Mouse (Mus musculus) forebrain, embryonic 13.5 days (tissue): ENCODE measurements around the gene Ctf1. TPM values are rescaled to one million over a fixed set of nuclear protein-coding genes. Genes with fewer than 3 reads are reported as not detected.
"Not testable (repeated sequence)": the region's sequence is repeated elsewhere in the genome, so short reads cannot be mapped to it uniquely, and the experiment has no call there.

Experiments used
- ATAC-seq: fragments of 200-750 bp; cut with Nextera tagmentation; 2 replicates; pipeline ENCODE4 v1.8.0; 2017
- H3K27ac ChIP-seq: fragments of 300-500 bp; sonication (generic); 2 replicates; pipeline ENCODE4 v1.5.1; 2015; ENCODE audit warnings: inconsistent platforms, mild to moderate bottlenecking, moderate library complexity
- H3K27me3 ChIP-seq: fragments of 300-500 bp; sonication (generic); 2 replicates; pipeline ENCODE4 v1.6.1; 2015; ENCODE audit warnings: mild to moderate bottlenecking, inconsistent platforms
- H3K36me3 ChIP-seq: fragments of 300-500 bp; sonication (generic); 2 replicates; pipeline ENCODE4 v1.6.1; 2015; ENCODE audit warnings: mild to moderate bottlenecking, inconsistent platforms; ENCODE audit not compliant: poor library complexity, severe bottlenecking
- H3K4me1 ChIP-seq: fragments of 300-500 bp; sonication (generic); 2 replicates; pipeline ENCODE4 v1.6.1; 2015; ENCODE audit warnings: inconsistent platforms
- H3K4me2 ChIP-seq: fragments of 300-500 bp; sonication (generic); 2 replicates; pipeline ENCODE4 v1.6.1; 2015; ENCODE audit warnings: inconsistent platforms, mild to moderate bottlenecking, moderate library complexity
- H3K4me3 ChIP-seq: fragments of 300-500 bp; sonication (generic); 2 replicates; pipeline ENCODE4 v1.5.1; 2015; ENCODE audit warnings: mild to moderate bottlenecking, inconsistent platforms
- H3K9ac ChIP-seq: fragments of 300-500 bp; sonication (generic); 2 replicates; pipeline ENCODE4 v1.6.1; 2015; ENCODE audit warnings: mild to moderate bottlenecking, inconsistent platforms
- H3K9me3 ChIP-seq: fragments of 300-500 bp; sonication (generic); replicated peaks from 2 replicates; pipeline ENCODE4 v1.6.1; 2016; ENCODE audit warnings: inconsistent platforms
- WGBS: fragments of 180-500 bp; shearing (Covaris S2); methylation state at CpG from one replicate; pipeline ENCODE4 v1.1.7; 2015; 5-methylcytosine and 5-hydroxymethylcytosine counted together
- polyA plus RNA-seq: library from polyadenylated mRNA; unstranded; fragments of >200 nt; fragmentation: Nextera tagmentation; extraction: Ambion mirVana; gene quantifications from 2 replicates; pipeline ENCODE4 v1.2.1, GENCODE M21; 2015

Ctf1 gene
- polyA plus RNA-seq, 1 experiment from 2014 or later, result 4.4 TPM

GRCm38 (mm10) chr7:127680541-127680940 is 32.0 kb upstream of the Ctf1 start:
- Histone ChIP-seq H3K4me3 (no peak overlapping the region), H3K27me3 (no peaks in the 10 kb centered on the region), H3K9me3 (no peaks in the 10 kb centered on the region), H3K9ac (no peak overlapping the region), H3K27ac (no peak overlapping the region), H3K4me2 (no peak overlapping the region), H3K36me3 (0 out of 2 replicates have a peak, but pooled peaks cover 6% of the 10 kb centered on the region), H3K4me1 (no peaks in the 10 kb centered on the region)
- 91% methylated on average over 13 of the region's 13 CpGs for WGBS
- no peak for ATAC-seq

GRCm38 (mm10) chr7:127681888-127682553 is 30.5 kb upstream of the Ctf1 start:
- Histone ChIP-seq H3K4me1 (no peaks in the 10 kb centered on the region), H3K27ac (no peak overlapping the region), H3K36me3 (0 out of 2 replicates have a peak, but pooled peaks cover 8% of the 10 kb centered on the region), H3K4me3 (no peak overlapping the region), H3K9ac (no peak overlapping the region), H3K27me3 (no peaks in the 10 kb centered on the region), H3K9me3 (no peaks in the 10 kb centered on the region), H3K4me2 (no peak overlapping the region)
- WGBS, result 90% methylated on average over 8 of the region's 8 CpGs
- no peak for ATAC-seq

GRCm38 (mm10) chr7:127685304-127686018 is 27.1 kb upstream of the Ctf1 start:
- no peaks in the 10 kb centered on the region for H3K27me3 ChIP-seq
- ATAC-seq, result no peak
- H3K4me3 ChIP-seq, result no peak overlapping the region
- H3K27ac ChIP-seq, result no peak overlapping the region
- 82% methylated on average over 14 of the region's 14 CpGs for WGBS
- H3K4me2 ChIP-seq, result no peak overlapping the region
- H3K9ac ChIP-seq, result no peak overlapping the region
- no peaks in the 10 kb centered on the region for H3K4me1 ChIP-seq
- 0 out of 2 replicates have a peak, but pooled peaks cover 8% of the 10 kb centered on the region for H3K36me3 ChIP-seq
- no peaks in the 10 kb centered on the region for H3K9me3 ChIP-seq

- 84% methylated on average over 11 of the region's 11 CpGs for WGBS
- peaks cover 10% of the 10 kb centered on the region for H3K4me1 ChIP-seq
- no peak overlapping the region for H3K4me3 ChIP-seq
- 0 out of 2 replicates have a peak, but pooled peaks cover 8% of the 10 kb centered on the region for H3K36me3 ChIP-seq
- no peak overlapping the region for H3K9ac ChIP-seq
- no peak for ATAC-seq
- no peaks in the 10 kb centered on the region for H3K27me3 ChIP-seq
- no peaks in the 10 kb centered on the region for H3K9me3 ChIP-seq
- H3K4me2 ChIP-seq, result no peak overlapping the region
- H3K27ac ChIP-seq, result no peak overlapping the region
These were observed 25.6 kb upstream of the Ctf1 start for GRCm38 (mm10) chr7:127686740-127687449.

- Histone ChIP-seq H3K27me3 (no peaks in the 10 kb centered on the region), H3K4me3 (no peak overlapping the region), H3K27ac (no peak overlapping the region), H3K4me2 (no peak overlapping the region), H3K9me3 (no peaks in the 10 kb centered on the region), H3K36me3 (0 out of 2 replicates have a peak, but pooled peaks cover 8% of the 10 kb centered on the region), H3K4me1 (peaks cover 10% of the 10 kb centered on the region), H3K9ac (no peak overlapping the region)
- no peak for ATAC-seq
- WGBS, result 86% methylated on average over 7 of the region's 7 CpGs
These were observed 23.6 kb upstream of the Ctf1 start for GRCm38 (mm10) chr7:127688935-127689334.

- H3K36me3 ChIP-seq, result 0 out of 2 replicates have a peak, but pooled peaks cover 9% of the 10 kb centered on the region
- no peak overlapping the region for H3K4me3 ChIP-seq
- H3K4me2 ChIP-seq, result no peak overlapping the region
- WGBS, result 62% methylated on average over 9 of the region's 9 CpGs
- no peak for ATAC-seq
- no peaks in the 10 kb centered on the region for H3K9me3 ChIP-seq
- H3K9ac ChIP-seq, result no peak overlapping the region
- no peak overlapping the region for H3K27ac ChIP-seq
- no peaks in the 10 kb centered on the region for H3K27me3 ChIP-seq
- peaks cover 10% of the 10 kb centered on the region for H3K4me1 ChIP-seq
These were observed 22.8 kb upstream of the Ctf1 start for GRCm38 (mm10) chr7:127689626-127690280.

GRCm38 (mm10) chr7:127691221-127691989 is 21.1 kb upstream of the Ctf1 start:
- H3K4me2 ChIP-seq, result peak overlapping the region; percentile 53
- WGBS, result 4% methylated on average over 15 of the region's 15 CpGs
- H3K9ac ChIP-seq, result peak overlapping the region; percentile 40
- peak; percentile 59; the same call in 1 of the 2 replicates for ATAC-seq
- no peaks in the 10 kb centered on the region for H3K27me3 ChIP-seq
- 0 out of 2 replicates have a peak, but pooled peaks cover 3% of the 10 kb centered on the region for H3K36me3 ChIP-seq
- H3K27ac ChIP-seq, result peak overlapping the region; percentile 70
- H3K4me1 ChIP-seq, result peaks cover 10% of the 10 kb centered on the region
- peak overlapping the region; percentile 13 for H3K4me3 ChIP-seq
- no peaks in the 10 kb centered on the region for H3K9me3 ChIP-seq

GRCm38 (mm10) chr7:127693290-127693689 is 19.2 kb upstream of the Ctf1 start:
- Histone ChIP-seq H3K9ac (no peak overlapping the region), H3K27me3 (no peaks in the 10 kb centered on the region), H3K27ac (no peak overlapping the region), H3K4me2 (no peak overlapping the region), H3K4me1 (peaks cover 10% of the 10 kb centered on the region), H3K4me3 (no peak overlapping the region), H3K9me3 (no peaks in the 10 kb centered on the region), H3K36me3 (0 out of 2 replicates have a peak, but pooled peaks cover 3% of the 10 kb centered on the region)
- no peak for ATAC-seq
- 94% methylated on average over 8 of the region's 8 CpGs for WGBS

- H3K4me3 ChIP-seq, H3K9me3 ChIP-seq, ATAC-seq, H3K27me3 ChIP-seq, H3K9ac ChIP-seq, H3K4me2 ChIP-seq, H3K36me3 ChIP-seq, H3K4me1 ChIP-seq, H3K27ac ChIP-seq: not testable (repeated sequence)
- WGBS, result 93% methylated on average over 7 of the region's 7 CpGs
These were observed 18.8 kb upstream of the Ctf1 start for GRCm38 (mm10) chr7:127693730-127694129.

GRCm38 (mm10) chr7:127698986-127699385 is 13.6 kb upstream of the Ctf1 start:
- Histone ChIP-seq H3K4me3 (no peak overlapping the region), H3K9ac (no peak overlapping the region), H3K9me3 (no peaks in the 10 kb centered on the region), H3K4me1 (no peaks in the 10 kb centered on the region), H3K4me2 (no peak overlapping the region), H3K27me3 (no peaks in the 10 kb centered on the region), H3K36me3 (peaks cover 27% of the 10 kb centered on the region), H3K27ac (no peak overlapping the region)
- WGBS, result 80% methylated on average over 6 of the region's 6 CpGs
- ATAC-seq, result no peak

- peaks cover 41% of the 10 kb centered on the region for H3K36me3 ChIP-seq
- no peak overlapping the region for H3K27ac ChIP-seq
- no peaks in the 10 kb centered on the region for H3K9me3 ChIP-seq
- H3K27me3 ChIP-seq, result no peaks in the 10 kb centered on the region
- no peak overlapping the region for H3K4me3 ChIP-seq
- no peak for ATAC-seq
- WGBS, result 89% methylated on average over 3 of the region's 3 CpGs
- no peak overlapping the region for H3K4me2 ChIP-seq
- no peak overlapping the region for H3K9ac ChIP-seq
- H3K4me1 ChIP-seq, result no peaks in the 10 kb centered on the region
These were observed 11.7 kb upstream of the Ctf1 start for GRCm38 (mm10) chr7:127700712-127701331.
